Mouse (Mus musculus) small intestine, adult 2 months (tissue): ENCODE results near the gene Brinp2. TPM values are rescaled to one million over a fixed set of nuclear protein-coding genes. Genes with fewer than 3 reads are reported as not detected.

Source experiments
- H3K27ac ChIP-seq: fragments of 200-500 bp; 2 replicates; pipeline ENCODE4 v1.5.1; 2012; ENCODE audit warnings: low read depth, low read length, control low read depth, inconsistent platforms; ENCODE audit not compliant: insufficient read depth
- H3K27me3 ChIP-seq: fragments of 200-500 bp; 2 replicates; pipeline ENCODE4 v1.6.1; 2012; ENCODE audit warnings: mild to moderate bottlenecking, moderate library complexity, low read length, inconsistent platforms; ENCODE audit not compliant: control insufficient read depth, insufficient read depth
- H3K36me3 ChIP-seq: fragments of 200-500 bp; 2 replicates; pipeline ENCODE4 v1.6.1; 2012; ENCODE audit warnings: mild to moderate bottlenecking, low read length, control low read depth, inconsistent platforms; ENCODE audit not compliant: control insufficient read depth, insufficient read depth
- H3K4me1 ChIP-seq: fragments of 200-500 bp; 2 replicates; pipeline ENCODE4 v1.6.1; 2012; ENCODE audit warnings: low read length, inconsistent platforms, mixed read lengths; ENCODE audit not compliant: control insufficient read depth, insufficient read depth, insufficient read length
- H3K4me3 ChIP-seq: fragments of 200-500 bp; 2 replicates; pipeline ENCODE4 v1.5.1; 2012; ENCODE audit warnings: low read depth, mild to moderate bottlenecking, control low read depth, inconsistent platforms, low read length, moderate library complexity
- CTCF ChIP-seq: fragments of 200-500 bp; IDR thresholded peaks from 2 replicates; pipeline ENCODE4 v1.5.1; 2012; ENCODE audit warnings: low read depth, mild to moderate bottlenecking, control low read depth, inconsistent platforms, low read length, moderate library complexity, mixed read lengths; ENCODE audit not compliant: insufficient replicate concordance, insufficient read length; ENCODE audit errors: extremely low read depth
- POLR2A ChIP-seq: fragments of 200-500 bp; IDR thresholded peaks from 2 replicates; pipeline ENCODE4 v1.6.1; 2012; ENCODE audit warnings: low read depth, mild to moderate bottlenecking, control low read depth, inconsistent platforms, low read length, moderate library complexity
- WGBS: fragments of 180-500 bp; shearing (Covaris S2); methylation state at CpG from one replicate; pipeline ENCODE4 v1.1.7; 2018; 5-methylcytosine and 5-hydroxymethylcytosine counted together
- polyA plus RNA-seq: library from polyadenylated mRNA; depleted of rRNA; stranded (reverse); fragments of >200 nt; gene quantifications from 2 replicates; pipeline ENCODE4 v1.2.3, GENCODE M21; 2012

The Brinp2 gene
- polyA plus RNA-seq, 1 experiment: 0.41 TPM

GRCm38 (mm10) chr1:158343243-158343714 lies 12.8 kb downstream of the Brinp2 start:
- H3K27me3 ChIP-seq: no peaks in the 10 kb centered on the region
- H3K36me3 ChIP-seq: no peaks in the 10 kb centered on the region
- TF ChIP-seq CTCF: no peak
- TF ChIP-seq POLR2A: no peak
- 56% methylated on average over 6 of the region's 6 CpGs for WGBS
- H3K4me1 ChIP-seq: no peaks in the 10 kb centered on the region
- H3K27ac ChIP-seq: no peak overlapping the region
- no peak overlapping the region for H3K4me3 ChIP-seq

DNA sequence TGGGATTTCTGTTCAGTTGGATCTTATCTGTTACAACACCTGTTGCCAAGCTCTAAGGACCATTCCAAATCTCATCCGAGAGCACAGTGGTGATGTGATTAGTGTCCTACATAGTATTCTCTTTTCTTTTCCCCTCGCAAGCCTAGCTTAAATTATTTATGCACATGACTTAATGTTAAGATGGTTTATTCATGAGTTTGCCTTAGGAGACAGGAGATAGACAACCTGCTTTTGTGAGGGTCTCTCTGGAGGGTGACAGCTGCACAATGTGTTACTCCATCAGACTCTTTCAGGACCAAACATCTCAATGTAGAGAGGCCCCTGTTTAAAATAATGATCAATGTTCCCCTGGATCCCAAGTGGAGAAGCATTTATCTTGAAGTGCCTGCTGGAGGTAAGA lies 27.3 kb downstream of the Brinp2 start:
- Histone ChIP-seq H3K36me3 (no peaks in the 10 kb centered on the region), H3K4me1 (no peaks in the 10 kb centered on the region), H3K4me3 (no peak overlapping the region), H3K27me3 (no peaks in the 10 kb centered on the region), H3K27ac (no peak overlapping the region)
- TF ChIP-seq POLR2A (no peak), CTCF (no peak)
- WGBS: 85% methylated on average over 2 of the region's 2 CpGs

- Histone ChIP-seq H3K27ac (no peak overlapping the region), H3K36me3 (no peaks in the 10 kb centered on the region), H3K4me3 (no peak overlapping the region), H3K4me1 (no peaks in the 10 kb centered on the region), H3K27me3 (no peaks in the 10 kb centered on the region)
- 72% methylated on average over 5 of the region's 5 CpGs for WGBS
- TF ChIP-seq POLR2A (no peak), CTCF (no peak)
Measured at GRCm38 (mm10) chr1:158328126-158328525, 28.0 kb downstream of the Brinp2 start.

GRCm38 (mm10) chr1:158323325-158323724 lies 32.8 kb downstream of the Brinp2 start:
- Histone ChIP-seq H3K27ac (no peak overlapping the region), H3K36me3 (no peaks in the 10 kb centered on the region), H3K27me3 (no peaks in the 10 kb centered on the region), H3K4me1 (no peaks in the 10 kb centered on the region), H3K4me3 (no peak overlapping the region)
- TF ChIP-seq CTCF: no peak
- TF ChIP-seq POLR2A: no peak
- 79% methylated on average over 6 of the region's 6 CpGs for WGBS

DNA sequence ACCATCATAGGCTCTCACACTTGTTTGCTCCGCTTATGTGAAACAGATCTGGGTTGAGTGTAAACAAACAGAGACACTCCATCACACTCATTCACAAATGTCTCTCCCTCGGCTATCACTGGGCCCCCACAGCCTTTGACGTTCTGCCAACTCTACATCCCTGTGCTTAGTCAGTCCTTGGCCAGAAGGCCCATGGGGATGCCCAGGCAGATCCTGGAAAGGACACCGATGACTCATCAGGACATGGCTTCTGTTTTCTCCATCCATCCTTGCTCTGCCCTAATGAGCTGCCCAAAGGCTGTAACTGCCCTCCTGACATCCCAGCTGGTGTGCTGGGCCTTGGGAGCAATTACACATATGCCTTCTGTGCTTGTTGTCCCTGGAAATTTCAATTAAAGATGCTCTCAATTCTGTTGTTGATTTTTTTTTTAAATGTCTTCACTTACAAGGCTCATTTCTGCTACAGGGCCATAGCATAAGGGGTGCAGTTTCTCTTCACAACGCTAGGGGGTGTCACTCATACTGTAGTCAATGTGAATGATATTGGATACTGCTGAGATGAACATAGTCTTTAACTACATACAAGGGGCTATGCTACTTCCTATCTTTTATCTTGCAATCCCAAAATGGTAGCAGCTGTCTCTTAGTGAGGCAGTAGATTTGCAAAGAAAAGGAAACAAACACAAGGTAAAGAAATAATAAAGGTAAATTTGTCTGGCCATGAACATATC lies 45.5 kb downstream of the Brinp2 start:
- 56% methylated on average over 5 of the region's 5 CpGs for WGBS
- Histone ChIP-seq H3K4me1 (no peaks in the 10 kb centered on the region), H3K4me3 (no peak overlapping the region), H3K27me3 (no peaks in the 10 kb centered on the region), H3K36me3 (no peaks in the 10 kb centered on the region), H3K27ac (no peak overlapping the region)
- TF ChIP-seq CTCF (no peak), POLR2A (no peak)

DNA sequence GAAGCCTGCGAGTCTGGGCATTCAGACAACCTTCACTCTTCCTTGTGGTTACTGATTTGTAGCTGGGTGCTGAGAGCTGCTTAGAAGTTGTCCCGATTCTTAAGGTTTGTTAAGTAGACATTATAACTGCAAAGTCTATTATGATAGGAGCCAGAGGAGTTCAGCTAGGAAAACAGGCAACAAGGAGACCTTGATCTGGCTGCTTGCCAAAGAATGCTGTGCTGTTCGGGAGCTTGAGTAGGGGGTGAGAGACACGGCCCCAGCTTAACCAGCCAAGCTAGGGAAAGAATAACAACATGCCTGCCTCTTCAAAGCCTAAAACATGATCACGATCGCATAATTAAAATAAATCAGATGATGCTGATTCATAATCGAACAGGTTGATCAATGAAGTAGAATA lies 59.1 kb downstream of the Brinp2 start:
- no peak overlapping the region for H3K4me3 ChIP-seq
- 68% methylated on average over 7 of the region's 7 CpGs for WGBS
- H3K27ac ChIP-seq: no peak overlapping the region
- H3K36me3 ChIP-seq: no peaks in the 10 kb centered on the region
- TF ChIP-seq CTCF (no peak), POLR2A (no peak)
- H3K4me1 ChIP-seq: no peaks in the 10 kb centered on the region
- H3K27me3 ChIP-seq: no peaks in the 10 kb centered on the region

- Histone ChIP-seq H3K4me3 (no peak overlapping the region), H3K27me3 (no peaks in the 10 kb centered on the region), H3K27ac (no peak overlapping the region), H3K4me1 (no peaks in the 10 kb centered on the region), H3K36me3 (no peaks in the 10 kb centered on the region)
- WGBS: 77% methylated on average over 8 of the region's 8 CpGs
- no peak for TF ChIP-seq CTCF
- no peak for TF ChIP-seq POLR2A
Measured at GRCm38 (mm10) chr1:158296287-158296931, 59.7 kb downstream of the Brinp2 start.
